Mouse (Mus musculus) testis, postnatal 14 days (tissue): ENCODE data around the gene Idh3g.
"Not testable (repeated sequence)": the region's sequence is repeated elsewhere in the genome, so short reads cannot be mapped to it uniquely, and the experiment has no call there.

Source experiments
- DNase-seq: peaks from one replicate; pipeline ENCODE4 v3.0.0; 2021; ENCODE audit warnings: low spot score

Idh3g gene

DNA sequence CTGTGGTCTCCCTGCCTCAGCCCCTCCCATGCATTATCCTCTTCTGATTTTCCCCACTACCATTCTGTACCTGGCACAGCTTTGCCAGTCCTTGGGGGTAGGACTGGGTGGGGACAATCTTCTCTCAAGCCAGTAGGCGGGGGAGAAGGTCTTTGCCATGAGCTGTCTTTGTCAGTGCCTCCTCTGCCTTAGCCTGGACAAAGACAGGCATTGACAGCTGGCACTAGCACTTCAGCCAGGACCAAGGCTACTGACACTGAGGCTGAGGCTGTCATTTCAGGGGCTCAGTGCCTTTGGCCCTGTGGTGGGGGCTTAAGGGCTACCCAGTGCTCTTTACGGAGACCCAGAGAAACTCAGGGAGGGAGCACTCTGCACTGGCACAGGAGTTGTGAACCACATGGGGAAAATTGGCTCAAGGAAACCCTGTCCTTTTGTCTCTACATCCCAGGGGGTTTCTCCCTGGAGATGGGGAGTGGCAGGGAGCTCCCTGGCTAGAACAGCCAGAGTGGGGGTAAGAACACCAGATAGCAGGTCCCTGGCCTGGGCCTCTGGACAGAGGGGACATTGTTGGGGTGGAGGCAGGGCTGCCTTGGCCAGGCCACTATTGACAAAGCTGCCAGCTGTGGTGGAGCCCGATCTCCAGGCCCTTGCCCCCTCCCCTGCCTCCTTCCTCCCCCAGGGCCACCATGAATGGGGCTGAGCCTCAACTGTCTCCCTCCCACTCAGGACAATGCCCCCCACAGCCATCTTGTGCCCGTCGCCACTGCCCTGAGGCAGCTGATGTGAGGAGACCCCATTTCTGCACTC, 30.2 kb downstream of the Idh3g start, which contains the start of gene Plxnb3:
Gene Plxnb3 (plus strand): TSS at position 757 of the 807 bp plus-strand sequence.
- DNase-seq: no peak

DNA sequence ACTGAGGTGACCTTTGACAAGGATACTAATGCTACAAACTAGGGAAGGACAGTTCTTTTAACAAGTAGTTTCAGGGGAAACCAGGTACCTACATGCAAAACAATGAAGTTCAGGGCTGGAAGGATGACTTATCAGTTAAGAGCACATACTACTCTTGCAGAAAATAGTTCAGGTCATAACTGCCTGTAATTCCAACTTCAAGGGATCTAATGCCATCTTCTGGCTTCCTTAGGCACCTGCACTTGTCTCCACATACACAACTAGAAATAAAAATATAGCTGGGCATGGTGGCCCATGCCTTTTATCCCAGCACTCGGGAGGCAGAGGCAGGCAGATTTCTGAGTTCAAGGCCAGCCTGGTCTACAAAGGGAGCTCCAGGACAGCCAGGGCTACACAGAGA, 37.7 kb downstream of the Idh3g start:
- no peak for DNase-seq

DNA sequence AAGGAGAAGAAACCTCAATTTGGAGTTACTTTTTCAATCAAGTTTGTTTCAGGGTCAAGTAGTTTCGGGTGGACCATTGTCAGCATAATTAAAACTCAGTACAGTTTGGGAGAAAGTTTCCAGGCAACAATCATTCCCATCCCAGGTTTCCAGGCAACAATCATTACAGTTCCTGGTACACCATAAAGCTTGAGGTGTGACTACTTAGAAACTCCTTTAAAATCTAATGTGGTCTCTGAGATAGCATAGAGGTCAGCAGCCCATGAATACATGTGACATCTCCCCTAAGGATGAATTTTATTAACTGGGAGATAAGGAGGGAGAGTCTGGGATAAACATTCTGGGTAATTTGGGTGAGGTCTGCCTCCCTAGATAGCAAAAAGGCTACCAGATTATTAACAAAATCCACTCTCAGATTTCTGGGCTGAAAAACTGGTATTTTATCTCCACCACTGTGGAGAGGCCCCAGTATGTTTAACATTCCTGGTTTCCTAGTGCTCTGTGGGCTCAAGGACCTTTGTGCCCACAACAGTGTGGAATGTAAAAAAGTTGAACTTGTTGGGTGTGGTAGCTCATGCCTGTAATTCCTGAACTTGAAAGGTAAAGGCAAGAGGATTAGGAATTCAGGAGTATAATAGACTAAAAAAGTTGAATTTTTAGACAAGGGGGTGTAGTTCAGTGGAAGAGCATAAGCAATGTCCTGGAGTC, 41.8 kb downstream of the Idh3g start:
- DNase-seq: no peak

DNA sequence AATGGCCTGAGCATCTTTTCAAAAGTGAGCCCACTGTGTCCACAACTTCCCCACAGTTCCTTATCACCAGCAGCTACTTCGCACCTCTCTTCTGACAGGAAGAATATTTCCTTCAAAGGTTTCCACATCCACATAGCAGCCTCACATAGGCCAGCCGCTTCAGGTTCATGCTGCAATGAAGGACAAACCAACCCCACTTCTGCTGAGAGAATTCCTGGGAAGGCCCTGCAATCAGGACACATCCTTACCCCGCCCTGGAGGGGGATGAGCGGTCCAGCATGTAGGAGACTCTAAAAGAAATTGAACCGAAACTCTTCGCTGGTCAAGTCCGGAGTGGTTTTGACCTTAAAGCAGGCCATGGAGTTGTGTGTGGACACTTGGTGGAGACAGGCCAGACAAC, 46.9 kb downstream of the Idh3g start:
- not testable (repeated sequence) for DNase-seq

DNA sequence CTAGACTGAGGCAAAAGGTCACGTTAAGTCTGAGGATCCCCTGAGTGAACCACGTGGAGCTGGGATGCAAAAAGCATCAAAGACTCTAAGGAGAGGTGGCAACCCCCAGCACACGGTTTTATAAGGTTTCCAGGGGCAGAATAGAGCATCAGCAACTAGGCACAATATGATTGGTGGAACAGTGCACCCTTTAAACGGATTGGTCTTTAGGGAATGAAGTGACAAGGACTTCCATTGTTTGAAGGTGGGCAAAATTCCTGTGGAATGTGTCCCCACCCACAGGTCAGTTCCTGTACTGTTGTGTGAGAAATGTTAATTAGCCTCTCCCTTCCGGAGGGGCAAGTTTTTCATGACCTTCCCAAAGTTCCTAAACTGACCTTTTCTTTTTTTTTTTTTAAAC, 47.5 kb downstream of the Idh3g start:
- DNase-seq: no peak

DNA sequence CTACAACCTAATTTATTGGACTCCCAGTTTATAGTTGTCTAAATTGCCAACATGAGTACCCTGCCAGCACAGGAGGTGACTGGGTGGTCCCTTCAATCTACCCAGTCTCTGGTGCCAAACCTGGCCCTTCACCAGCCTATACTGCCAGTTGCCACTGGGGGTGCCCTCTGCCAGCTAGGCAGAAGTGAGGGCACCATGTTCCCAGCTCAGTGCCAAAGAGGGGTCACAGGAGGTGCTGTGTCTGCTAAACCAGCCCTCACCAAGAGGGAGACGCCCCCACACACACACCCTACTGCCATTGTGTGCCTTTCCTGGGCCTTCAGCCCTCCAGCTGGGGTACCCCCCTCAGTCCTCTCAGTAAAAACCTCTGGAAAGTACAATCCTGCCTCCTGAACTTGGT, 48.5 kb downstream of the Idh3g start:
- no peak for DNase-seq

DNA sequence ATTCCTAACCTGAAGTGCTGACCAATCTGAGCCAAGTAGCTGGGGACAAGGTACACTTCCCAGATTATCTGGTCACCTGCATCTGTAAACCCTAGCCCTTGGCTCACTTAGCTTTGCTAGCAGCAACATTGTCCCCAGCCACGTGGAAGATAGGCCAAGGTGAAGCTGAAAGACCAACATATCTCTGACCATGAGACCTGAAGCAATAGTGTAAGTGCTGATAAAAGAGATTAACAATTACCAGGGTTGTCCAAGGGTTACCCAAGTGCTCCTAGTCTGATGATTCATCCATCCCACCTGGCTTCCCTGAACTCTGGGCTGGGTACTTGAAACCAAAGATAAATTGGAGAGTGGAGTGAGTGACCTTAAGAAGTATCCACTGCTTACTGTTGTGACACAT, 55.8 kb downstream of the Idh3g start:
- DNase-seq: no peak
